Mouse (Mus musculus) thymus, postnatal 0 days (tissue): ENCODE results near the gene Sgk2. TPM values are rescaled to one million over a fixed set of nuclear protein-coding genes. Genes with fewer than 3 reads are reported as not detected.

ENCODE experiments used
- DNase-seq: peaks from one replicate; pipeline ENCODE4 v3.0.0-alpha.2; 2015; ENCODE audit warnings: low spot score
- polyA plus RNA-seq: library from polyadenylated mRNA; unstranded; fragments of >200 nt; fragmentation: Nextera tagmentation; extraction: Ambion mirVana; gene quantifications from 2 replicates; pipeline ENCODE4 v1.2.1, GENCODE M21; 2015

Gene Sgk2
- polyA plus RNA-seq: 0.10 and 0.22 TPM in 2 replicates

DNA sequence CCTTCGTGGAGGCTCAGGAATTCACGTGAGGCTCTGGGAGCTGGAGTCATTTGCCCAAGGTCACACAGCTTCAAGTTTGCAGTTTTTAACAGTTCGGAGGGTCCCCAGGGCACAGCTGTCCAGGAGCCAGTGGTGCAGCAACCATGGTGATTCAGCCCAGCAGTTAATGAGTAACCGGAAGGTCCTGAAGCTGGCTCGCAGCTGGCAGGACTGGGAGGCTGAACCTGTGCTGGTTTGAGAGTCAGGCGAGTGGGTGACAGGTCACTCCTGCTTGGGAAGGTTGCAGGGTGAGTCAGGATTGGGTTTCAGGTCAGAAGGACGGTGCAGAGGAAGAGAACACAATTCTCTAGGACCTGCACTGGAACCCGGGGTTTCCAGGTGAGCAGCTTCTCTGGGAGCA is at the start of gene Sgk2:
Gene Sgk2 (plus strand): TSS at position 113 of the 400 bp plus-strand sequence.
- no peak for DNase-seq

DNA sequence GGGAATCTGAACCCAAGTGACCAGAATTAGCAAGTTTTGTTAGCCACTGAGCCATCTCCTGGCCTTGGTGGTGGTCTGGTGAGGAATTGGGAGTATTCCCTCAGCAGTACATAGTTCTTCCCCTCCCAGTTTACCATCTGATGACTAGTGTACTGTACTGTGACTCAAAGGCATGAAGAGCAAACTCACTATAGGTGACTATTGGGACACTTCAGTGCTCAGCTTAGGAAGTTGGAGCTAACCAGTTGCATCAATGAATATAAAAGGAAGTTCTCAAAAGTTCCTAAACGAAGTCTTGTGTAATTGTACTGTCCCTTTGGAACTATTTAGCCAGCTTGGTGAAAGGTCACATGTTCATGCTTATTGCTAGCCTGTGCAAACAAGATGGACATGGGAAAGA is 47.6 kb upstream of the Sgk2 start:
- no peak for DNase-seq

GRCm38 (mm10) chr2:162943148-162943846 is 43.8 kb upstream of the Sgk2 start, which contains the start of gene L3mbtl1:
Gene L3mbtl1, plus strand, starts transcription at chr2:162943472.
- no peak for DNase-seq

DNA sequence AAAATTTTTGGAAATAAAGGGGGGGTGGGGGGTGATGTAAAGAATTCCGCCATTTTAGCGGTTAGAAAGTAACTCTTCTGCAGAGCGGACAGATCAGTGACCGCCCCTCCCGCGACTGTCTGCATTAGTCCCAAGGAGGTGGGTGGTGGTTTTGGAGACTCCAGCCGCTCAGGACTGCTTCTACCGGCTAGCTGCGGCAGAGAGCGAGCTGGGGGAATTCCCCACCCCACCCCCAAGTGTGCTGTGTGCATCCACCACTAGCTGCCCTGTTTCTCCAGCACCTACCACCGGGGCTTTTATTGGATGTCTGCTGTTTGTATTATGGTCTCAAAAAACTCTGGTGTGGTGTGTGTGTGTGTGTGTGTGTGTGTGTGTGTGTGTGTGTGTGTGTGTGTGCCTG is 43.2 kb upstream of the Sgk2 start:
- DNase-seq: no peak

GRCm38 (mm10) chr2:162946964-162947363 is 40.2 kb upstream of the Sgk2 start:
- DNase-seq: no peak

GRCm38 (mm10) chr2:162947736-162948135 is 39.4 kb upstream of the Sgk2 start:
- no peak for DNase-seq

DNA sequence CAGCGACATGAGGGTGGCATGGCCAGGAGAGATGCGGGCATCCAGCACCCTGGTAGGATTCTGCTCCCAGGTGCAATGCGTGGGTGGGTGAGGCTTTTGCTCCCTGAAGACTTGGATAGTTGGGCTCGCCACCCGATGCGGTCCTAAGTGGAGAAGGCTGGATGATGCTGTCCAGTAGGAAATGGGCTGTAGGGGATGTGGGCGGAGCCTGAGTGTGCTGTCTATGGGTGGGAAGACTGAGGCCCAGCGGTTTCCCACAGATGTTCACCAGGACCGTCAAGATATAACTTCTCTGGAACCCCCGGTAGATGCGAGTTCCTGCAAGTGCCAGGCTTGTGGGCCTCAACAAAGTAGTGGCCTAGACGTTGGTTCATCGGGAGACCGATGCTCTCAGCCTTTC is 38.9 kb upstream of the Sgk2 start:
- no peak for DNase-seq

DNA sequence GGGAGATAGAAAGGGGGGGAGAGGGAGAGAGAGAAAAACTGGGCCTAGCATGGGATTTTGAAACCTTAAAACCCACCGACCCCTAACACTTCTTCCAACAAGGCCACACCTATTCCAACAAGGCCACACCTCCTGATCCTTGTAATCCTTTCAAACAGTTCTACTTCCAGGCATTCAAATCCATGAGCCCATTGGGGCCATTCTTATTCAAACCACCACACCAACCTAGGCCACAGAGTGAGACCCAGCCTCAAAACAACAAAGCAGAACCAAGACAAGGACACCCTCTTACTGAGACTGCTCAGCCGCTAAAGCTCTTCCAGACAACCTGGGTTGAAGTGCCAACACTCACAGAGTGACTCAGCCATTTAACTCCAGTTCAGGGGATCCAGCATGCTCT is 36.4 kb upstream of the Sgk2 start:
- DNase-seq: no peak

DNA sequence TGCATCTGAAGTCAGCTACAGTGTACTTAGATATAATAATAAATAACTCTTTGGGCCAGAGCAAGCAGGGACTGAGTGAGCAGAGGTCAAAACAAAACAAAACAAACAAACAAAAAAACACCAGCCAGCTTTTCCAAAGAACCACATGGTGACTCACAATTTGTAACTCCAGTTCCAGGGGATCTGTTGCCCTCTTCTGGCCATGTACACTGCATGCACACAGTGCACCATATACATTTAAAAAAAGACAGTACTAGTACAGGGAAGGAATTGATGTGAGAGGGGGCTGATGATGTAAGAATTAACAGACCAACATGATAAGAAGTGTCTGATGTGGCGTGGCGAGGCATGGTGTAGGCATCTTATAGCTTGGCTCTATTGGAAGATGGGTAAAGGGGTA is 30.3 kb upstream of the Sgk2 start:
- DNase-seq: no peak

DNA sequence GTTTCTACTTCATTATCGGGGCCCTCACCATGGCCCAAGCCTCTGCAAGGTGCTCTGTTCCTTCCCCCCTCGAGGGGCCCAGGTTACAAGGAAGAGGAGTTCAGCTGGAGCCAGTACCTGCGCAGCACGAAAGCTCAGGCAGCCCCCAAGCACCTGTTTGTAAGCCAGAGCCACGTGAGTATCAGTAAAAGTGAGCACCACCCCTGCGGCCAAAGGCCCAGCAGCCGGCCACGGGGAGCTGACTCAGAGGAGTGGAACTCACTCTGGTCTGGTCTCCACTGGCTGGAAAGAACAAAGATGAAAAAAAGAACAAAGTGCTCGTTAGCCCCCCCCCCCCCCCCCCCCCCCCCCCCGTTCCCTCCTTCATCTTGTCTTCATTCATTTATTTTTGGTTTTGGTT is 25.8 kb upstream of the Sgk2 start:
- DNase-seq: no peak

GRCm38 (mm10) chr2:162966734-162967133 is 20.4 kb upstream of the Sgk2 start:
- no peak for DNase-seq

DNA sequence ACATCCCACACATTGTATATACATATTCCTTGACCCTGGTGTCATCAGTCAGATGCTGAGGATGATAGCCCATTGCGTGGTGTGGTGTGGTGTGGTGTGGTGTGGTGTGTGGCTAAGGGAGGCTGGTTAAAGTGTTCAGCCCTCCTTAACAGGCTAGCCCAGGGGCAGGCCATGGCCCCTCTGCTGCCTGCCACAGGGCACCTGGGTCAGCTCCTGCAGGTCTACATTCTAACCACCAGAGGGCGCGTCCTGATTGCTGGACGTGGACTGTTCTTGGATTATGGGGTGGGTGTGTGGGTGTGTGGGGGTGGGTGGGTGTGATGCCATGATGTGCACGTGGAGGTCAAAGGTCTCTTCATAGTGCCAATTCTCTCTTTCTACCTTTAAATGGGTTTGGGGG is 18.8 kb upstream of the Sgk2 start:
- DNase-seq: peak; percentile 46

DNA sequence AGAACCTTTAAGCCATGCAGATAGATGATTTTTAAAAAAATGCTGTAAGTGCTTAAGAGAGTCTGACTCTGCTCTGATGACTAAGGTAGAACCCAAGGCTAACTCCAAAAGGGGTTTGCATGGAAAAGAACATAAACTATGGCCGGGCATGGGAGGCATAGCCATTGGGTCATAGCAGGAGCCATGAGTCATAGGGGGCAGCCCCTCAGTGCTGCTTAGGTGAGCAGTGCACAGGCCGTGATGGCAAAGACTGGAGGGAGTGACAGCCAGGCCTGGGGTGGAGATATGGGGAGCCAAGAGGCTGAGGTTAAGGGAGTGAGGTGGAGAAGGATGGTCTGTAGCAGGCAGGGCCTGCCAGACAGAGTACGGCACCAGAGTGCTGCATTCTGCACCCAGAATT is 18.0 kb upstream of the Sgk2 start:
- no peak for DNase-seq

DNA sequence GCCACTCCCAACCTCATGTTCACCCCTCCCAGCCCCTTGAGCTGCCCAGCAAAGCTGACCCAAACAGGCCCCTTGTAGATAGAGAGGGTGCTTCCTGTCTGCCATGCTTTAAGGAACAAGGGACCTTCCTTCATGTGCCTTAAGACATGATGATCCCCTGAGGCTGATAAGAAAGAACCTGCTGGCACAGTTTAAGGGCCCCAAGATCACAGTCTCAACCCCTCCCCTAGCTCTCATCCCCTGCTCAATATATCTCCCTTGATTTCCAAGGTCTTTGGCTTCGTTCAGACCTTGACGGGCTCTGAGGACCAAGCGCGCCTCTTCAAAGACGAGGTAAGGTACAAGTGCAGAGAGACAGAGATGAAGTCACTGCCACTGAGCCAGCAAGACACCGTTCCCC is 16.2 kb upstream of the Sgk2 start:
- no peak for DNase-seq

- DNase-seq: no peak
These were observed 14.4 kb upstream of the Sgk2 start for GRCm38 (mm10) chr2:162972752-162973151.

DNA sequence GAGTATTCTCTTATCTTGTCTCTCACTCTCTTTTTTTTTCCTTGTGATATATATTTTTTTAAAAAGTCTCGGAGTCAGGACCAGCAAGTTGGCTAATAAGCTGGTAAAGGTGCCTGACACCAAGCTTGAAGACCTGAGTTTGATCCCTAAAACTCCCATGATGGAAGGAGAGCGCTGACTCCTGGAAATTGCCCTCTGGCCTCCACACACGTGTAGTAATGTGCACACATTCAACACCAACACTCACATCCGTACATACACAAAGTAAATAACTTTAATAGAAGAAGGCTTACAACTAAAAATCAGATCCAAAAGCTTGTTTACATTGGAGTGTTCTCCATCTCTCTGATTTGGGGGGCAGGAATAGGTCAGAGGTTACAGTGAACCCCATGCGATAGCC is 13.9 kb upstream of the Sgk2 start:
- DNase-seq: no peak

DNA sequence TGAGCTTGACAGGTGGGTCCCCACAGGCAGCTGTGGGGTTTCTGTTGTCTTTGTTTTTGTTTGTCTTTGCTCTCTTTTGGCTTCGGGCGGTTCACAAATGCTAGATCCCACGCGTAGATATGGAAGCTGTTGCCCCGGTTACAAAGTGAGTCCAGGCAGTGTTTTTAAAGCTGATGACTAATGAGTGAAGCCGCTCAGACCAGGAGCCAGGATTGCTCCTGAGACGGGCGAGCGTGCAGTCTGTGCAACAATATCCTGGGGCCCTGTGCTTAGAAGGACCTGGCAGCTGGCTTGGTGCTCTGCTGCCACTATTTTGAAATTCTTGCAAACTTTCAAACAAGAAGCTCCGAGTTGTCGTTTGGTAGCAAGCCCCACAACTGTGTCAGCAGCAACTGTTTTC is 13.5 kb upstream of the Sgk2 start:
- no peak for DNase-seq

DNA sequence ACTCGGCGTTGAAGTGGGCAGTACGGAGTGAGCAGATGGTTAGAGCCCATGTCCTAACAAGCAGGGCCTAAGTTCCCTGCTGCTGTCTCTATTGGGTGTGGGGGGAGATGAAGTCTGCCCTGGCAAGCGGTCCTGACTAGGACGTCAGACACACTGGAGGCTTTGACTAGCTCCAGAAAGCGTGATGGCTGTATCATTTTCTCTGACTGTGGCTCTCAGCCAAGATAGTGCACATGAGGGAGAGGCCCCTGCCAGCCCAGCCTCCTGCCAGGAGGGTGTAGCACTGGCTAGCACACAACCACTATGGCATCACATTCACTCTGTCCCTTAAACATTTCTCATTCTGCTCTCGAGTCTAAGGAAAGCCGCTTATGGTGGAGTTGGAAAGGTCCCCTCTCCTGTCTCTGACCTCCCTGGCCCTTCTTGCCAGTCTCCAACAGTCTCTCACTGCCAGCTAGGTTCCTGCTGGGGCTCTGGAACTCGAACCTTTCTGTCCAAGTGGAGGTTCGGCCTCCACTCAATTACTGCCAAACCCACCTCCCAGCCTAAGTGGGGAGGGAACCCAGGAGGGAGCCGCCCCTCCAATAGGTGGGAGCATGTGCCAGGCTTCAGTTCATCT is 11.9 kb upstream of the Sgk2 start:
- DNase-seq: no peak

DNA sequence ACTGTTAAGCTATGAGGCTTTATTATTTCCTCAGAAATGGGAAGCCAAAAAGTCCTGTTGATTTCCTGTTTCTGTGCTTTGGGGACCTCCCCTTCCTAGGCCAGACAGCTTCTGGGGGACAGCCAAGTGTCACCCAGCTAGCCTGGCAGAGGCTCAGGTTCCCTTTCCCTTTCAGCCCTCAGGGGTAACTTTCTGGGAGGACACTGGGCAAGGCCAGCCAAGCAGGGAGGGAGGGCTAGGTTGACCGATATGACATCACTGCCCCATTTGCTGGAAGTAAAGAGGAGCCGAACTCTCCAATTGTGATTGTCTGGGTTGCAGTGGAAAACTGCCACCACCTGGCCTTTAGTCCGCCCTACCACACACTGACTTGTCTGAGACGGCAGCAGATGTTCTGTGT is 11.1 kb upstream of the Sgk2 start:
- DNase-seq: no peak

GRCm38 (mm10) chr2:162984381-162984780 is 2.7 kb upstream of the Sgk2 start:
- no peak for DNase-seq

GRCm38 (mm10) chr2:162985923-162986322 is 1.2 kb upstream of the Sgk2 start:
- no peak for DNase-seq

DNA sequence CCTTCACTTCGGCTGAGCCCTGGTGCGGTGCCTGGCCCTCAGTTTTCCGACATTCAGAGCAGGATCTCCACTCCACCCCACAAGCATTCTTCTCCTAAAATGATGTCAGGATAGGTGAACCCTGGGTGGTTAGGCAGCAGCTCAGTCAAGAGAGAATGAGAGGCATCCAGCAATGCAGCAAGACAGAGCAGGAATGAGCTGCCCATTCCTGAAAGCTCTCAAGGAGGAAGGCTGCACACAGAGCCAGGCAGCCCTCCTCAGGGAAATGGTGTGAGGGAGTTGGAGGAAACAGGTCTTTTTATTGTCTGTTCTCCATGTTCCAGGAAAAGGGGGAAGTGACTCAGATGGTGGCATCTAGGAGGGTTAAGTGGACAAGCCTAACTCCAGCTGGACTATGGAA is 366 bp upstream of the Sgk2 start:
- no peak for DNase-seq

- DNase-seq: no peak
These were observed 1.1 kb downstream of the Sgk2 start for GRCm38 (mm10) chr2:162988235-162988634.
